Mouse (Mus musculus) monocyte, adult 2 months (primary cell): ENCODE results near the gene Oma1.

Source experiments
- DNase-seq, 2 experiments: peaks; one replicate each; pipeline ENCODE4 v3.0.0; 2022; ENCODE audit warnings: low spot score in 2 of 2, low read depth in 1 of 2

Gene Oma1

DNA sequence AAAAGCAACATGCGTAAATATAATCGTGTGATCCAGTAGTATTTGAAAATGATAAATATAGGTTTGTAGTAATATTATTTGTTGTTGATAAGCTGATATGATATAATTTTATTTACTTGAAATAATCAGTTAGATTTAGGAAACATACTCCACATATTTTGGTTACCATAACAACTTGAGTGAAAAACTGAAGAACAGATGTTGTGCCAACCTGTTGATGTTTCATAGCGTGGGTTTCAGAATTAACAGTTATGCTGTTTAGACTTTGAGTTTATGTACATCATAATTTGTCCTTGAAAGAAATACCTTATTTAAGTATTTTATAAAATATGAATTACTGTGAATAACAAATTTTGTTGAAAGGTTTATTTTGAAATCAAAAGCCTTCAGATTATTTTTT, 43.8 kb downstream of the Oma1 start:
- DNase-seq: no peak

DNA sequence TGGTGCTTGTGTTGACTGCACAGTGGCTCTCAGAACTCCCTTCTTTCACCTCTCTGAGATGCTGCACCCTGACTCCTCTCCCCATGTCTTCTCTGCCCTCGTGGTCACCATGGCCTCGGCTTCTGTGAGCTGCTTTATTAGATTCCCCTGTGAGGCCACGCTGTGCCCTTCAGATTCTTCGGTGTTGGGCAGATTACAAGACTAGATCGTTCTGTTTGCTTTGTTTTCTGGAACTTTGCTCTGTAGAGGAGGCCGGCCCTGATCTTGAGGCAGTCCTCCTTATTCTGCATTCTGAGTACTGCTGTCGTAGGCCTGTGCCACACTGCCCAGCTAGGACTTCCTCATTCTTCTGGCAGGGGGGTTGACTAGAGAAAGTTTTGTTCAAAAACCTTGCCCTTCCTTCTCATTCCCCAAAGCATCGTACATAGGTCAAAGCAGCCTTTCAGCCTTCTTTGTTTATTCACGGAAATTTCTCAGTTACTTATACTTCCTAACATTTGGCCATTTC, 45.4 kb downstream of the Oma1 start:
- no peak for DNase-seq

DNA sequence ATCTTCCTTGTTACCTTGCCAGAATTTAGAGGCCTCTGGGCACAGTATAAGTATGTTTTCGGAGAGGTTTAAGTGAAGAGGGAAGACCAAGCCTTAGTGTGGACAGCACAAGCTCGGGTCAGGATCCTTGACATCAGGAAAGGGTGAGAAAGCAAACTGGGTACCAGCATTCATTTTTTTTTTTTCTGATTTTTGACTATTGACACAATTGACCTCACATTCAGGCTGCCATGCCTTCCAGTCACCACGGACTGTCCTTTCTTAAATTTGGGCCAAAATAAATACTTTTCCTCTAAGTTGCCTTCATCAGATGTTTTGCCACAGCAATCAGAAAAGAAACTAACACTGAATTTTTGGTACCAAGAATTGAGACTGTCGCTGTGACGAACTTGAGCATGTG, 68.6 kb downstream of the Oma1 start:
- no peak for DNase-seq

- DNase-seq: no peak
These were observed 71.4 kb downstream of the Oma1 start for GRCm38 (mm10) chr4:103385031-103385430.

GRCm38 (mm10) chr4:103385835-103386787, 72.5 kb downstream of the Oma1 start:
- no peak for DNase-seq

- no peak for DNase-seq
These were observed 73.7 kb downstream of the Oma1 start for GRCm38 (mm10) chr4:103387292-103387691.

DNA sequence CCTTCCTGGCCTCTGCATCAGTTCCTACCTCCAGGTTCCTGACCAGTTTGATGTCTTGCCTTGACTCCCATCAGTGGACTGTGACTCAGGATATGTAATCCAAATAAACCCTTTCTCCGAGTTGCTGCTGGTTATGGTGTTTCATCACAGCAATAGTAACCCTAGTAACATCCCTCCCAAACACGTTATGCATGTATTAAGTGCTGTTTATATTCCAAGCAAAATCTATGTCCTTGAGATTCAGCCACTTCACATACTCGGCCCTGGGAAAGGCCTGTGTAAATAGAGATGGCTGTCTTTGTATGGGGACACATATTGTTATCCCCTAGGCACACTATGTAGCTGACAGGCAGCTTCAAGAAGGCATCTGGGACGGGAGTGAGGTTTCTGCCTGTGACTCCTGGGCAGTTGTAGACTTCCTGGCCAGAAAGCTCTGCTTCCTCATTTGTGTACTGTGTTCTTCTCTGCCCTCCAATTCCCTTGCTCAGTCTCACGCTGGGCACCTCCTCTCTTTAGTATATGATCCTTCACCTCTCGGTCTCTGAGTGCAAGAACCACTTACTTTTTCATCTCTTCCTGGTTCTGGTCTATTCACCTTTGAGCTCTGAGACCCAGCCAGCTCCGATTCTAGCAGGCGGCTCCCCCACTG, 75.0 kb downstream of the Oma1 start:
- DNase-seq: no peak

DNA sequence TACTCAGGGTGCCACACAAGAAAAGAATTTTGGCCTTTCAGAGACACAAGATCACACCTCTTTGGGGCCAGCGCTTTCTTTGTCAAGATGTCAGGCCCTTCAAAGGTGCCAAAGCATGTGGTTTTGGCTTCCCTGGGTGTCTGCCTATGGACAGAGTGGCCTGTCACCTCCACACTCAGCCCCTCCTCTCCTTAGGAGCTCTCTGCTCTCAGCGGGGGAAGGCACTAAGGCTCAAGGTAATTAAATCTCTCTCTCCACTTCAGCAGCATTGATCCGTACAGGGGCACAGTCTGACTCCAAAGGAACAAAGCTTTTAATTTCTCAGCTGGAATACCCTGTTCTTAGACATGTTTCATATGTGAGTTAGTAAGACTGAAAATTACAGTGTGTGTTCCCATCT, 76.0 kb downstream of the Oma1 start:
- DNase-seq: no peak

DNA sequence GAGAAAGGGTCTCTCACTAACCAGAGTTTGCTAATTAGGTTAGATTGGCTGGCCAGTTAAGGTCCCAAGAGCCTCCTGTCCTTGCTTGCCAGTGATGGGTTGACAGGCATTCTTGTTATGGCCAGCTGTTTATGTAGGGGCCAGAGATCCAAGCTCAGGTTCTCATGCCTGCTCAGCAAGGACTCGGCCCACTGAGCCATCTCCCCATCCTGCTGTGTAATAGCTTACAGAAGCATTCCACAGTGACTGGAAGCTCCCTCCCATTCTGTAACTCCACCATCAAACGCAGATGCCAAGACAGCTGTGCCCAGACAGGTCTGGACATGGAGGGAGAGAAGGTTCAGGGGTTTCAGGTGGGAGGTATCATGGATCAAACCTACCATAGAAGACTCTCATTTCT, 76.9 kb downstream of the Oma1 start:
- no peak for DNase-seq

- no peak for DNase-seq
These were observed 81.5 kb downstream of the Oma1 start for GRCm38 (mm10) chr4:103395066-103395465.

DNA sequence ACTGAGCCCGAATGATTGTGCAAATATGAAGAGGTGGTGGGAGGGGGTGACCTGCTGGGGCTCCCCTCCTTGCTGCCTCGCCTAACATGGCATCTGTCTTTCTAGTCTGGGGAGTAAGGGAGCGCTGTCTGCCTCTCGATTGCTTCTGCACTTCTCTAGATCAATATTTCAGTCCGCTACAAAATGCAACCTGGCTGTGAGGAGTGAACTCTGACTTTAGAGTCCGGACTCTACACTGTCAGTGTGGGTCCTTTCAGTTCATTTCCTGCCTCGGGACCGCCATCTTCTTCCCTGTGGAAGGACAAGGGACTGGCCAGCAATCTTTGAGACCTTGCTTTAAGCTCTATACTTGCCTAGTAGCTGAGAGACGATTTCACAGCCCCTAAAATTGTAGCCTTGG, 82.3 kb downstream of the Oma1 start:
- DNase-seq: no peak

DNA sequence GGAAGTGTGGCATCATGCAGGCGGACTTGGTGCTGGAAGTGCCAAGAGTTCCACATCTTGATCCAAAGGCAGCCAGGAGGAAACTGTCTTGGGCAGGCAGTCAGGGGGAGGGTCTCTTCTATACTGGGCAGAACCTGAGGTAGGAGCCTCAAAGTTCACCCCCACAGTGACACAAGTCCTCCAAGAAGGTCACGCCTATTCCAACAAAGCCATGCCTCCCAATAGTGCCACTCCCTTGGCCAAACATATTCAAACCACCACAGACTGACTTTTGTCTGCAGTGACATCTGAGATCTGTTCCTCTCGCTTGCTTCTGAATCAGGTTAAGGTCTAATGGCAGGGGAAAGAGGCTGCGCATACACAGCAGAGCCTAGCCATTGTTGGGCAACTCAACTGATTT, 83.3 kb downstream of the Oma1 start:
- no peak for DNase-seq

- DNase-seq: no peak
These were observed 89.0 kb downstream of the Oma1 start for GRCm38 (mm10) chr4:103402581-103402980.

GRCm38 (mm10) chr4:103405321-103405720, 91.7 kb downstream of the Oma1 start:
- DNase-seq: no peak

- no peak for DNase-seq
These were observed 96.7 kb downstream of the Oma1 start for GRCm38 (mm10) chr4:103410217-103410799.
